Mouse (Mus musculus) megakaryocyte, adult 5-6 weeks (primary cell): ENCODE measurements at regions not wholly inside any gene's neighbourhood (a gene's known extent, or its start where the extent isn't known, plus 50 kb on each side); places are given as distances from the start of the nearest gene placed in this dataset.

ENCODE experiments used
- ATAC-seq: 2 replicates; pipeline ENCODE4 v1.8.0; 2016; ENCODE audit warnings: mild to moderate bottlenecking, inconsistent platforms; ENCODE audit not compliant: poor library complexity, severe bottlenecking

GRCm38 (mm10) chr1:148656990-148657389, 1304.1 kb downstream of the Pla2g4a start:
- no peak for ATAC-seq
